Mouse (Mus musculus) granulocyte monocyte progenitor cell, adult 5-6 weeks (primary cell): ENCODE data around the gene Stk38. TPM values are rescaled to one million over a fixed set of nuclear protein-coding genes. Genes with fewer than 3 reads are reported as not detected.

Experiments used
- ATAC-seq: replicated peaks from 2 replicates; pipeline ENCODE4 v1.8.0; 2016; ENCODE audit warnings: mild to moderate bottlenecking, moderate TSS enrichment, inconsistent platforms; ENCODE audit not compliant: poor library complexity, severe bottlenecking
- total RNA-seq, 2 experiments: library from RNA; stranded (forward) in 1 of 2; stranded (reverse) in 1 of 2; fragments of 200-712, 200-1000 nt in 1 of 2; fragments of >200 nt in 1 of 2; fragmentation: Nextera tagmentation in 1 of 2; gene quantifications; 2 replicates each; pipeline ENCODE4 v1.2.3; 2014 to 2017

Stk38 gene
- total RNA-seq (2014; fragmentation: Nextera tagmentation): 99.0 and 116 TPM in 2 replicates
- total RNA-seq (2017): 51.6 and 58.2 TPM in 2 replicates

- ATAC-seq: peak; percentile 81
Measured at GRCm38 (mm10) chr17:29007641-29008325, at the start of gene Stk38. TSS of gene Stk38 (minus strand) at chr17:29007995.

GRCm38 (mm10) chr17:29057361-29057890, 49.6 kb upstream of the Stk38 start:
- no peak for ATAC-seq

GRCm38 (mm10) chr17:29056699-29057151, 48.9 kb upstream of the Stk38 start:
- peak; percentile 46 for ATAC-seq

- ATAC-seq: no peak
Measured at GRCm38 (mm10) chr17:29056207-29056606, 48.4 kb upstream of the Stk38 start.

GRCm38 (mm10) chr17:29055586-29055985, 47.8 kb upstream of the Stk38 start:
- no peak for ATAC-seq

- no peak for ATAC-seq
Measured at GRCm38 (mm10) chr17:29054429-29054828, 46.6 kb upstream of the Stk38 start.

GRCm38 (mm10) chr17:29053841-29054240, 46.0 kb upstream of the Stk38 start:
- peak; percentile 54 for ATAC-seq

- no peak for ATAC-seq
Measured at GRCm38 (mm10) chr17:29053067-29053466, 45.3 kb upstream of the Stk38 start.

- ATAC-seq: no peak
Measured at GRCm38 (mm10) chr17:29050791-29051190, 43.0 kb upstream of the Stk38 start.

GRCm38 (mm10) chr17:29049923-29050322, 42.1 kb upstream of the Stk38 start:
- ATAC-seq: no peak

- no peak for ATAC-seq
Measured at GRCm38 (mm10) chr17:29049508-29049889, 41.7 kb upstream of the Stk38 start.

GRCm38 (mm10) chr17:29048748-29049507, 41.1 kb upstream of the Stk38 start:
- peak; percentile 61 for ATAC-seq

- ATAC-seq: no peak
Measured at GRCm38 (mm10) chr17:29047697-29048514, 40.1 kb upstream of the Stk38 start.

- no peak for ATAC-seq
Measured at GRCm38 (mm10) chr17:29046863-29047262, 39.1 kb upstream of the Stk38 start.

- ATAC-seq: peak; percentile 9
Measured at GRCm38 (mm10) chr17:29045741-29046530, 38.1 kb upstream of the Stk38 start.

- peak; percentile 38 for ATAC-seq
Measured at GRCm38 (mm10) chr17:29044925-29045319, 37.1 kb upstream of the Stk38 start.

- ATAC-seq: 0 out of 2 replicates have a peak, but pooled peaks have one; percentile 2
Measured at GRCm38 (mm10) chr17:29044146-29044924, 36.5 kb upstream of the Stk38 start.

GRCm38 (mm10) chr17:29043583-29043982, 35.8 kb upstream of the Stk38 start:
- ATAC-seq: no peak

GRCm38 (mm10) chr17:29042569-29042968, 34.8 kb upstream of the Stk38 start:
- no peak for ATAC-seq
